Mouse (Mus musculus): ENCODE results near the gene Coa3. TPM values are rescaled to one million over a fixed set of nuclear protein-coding genes. Genes with fewer than 3 reads are reported as not detected.

Coa3 gene
- polyA plus RNA-seq, 1 experiment, result 194 TPM

DNA sequence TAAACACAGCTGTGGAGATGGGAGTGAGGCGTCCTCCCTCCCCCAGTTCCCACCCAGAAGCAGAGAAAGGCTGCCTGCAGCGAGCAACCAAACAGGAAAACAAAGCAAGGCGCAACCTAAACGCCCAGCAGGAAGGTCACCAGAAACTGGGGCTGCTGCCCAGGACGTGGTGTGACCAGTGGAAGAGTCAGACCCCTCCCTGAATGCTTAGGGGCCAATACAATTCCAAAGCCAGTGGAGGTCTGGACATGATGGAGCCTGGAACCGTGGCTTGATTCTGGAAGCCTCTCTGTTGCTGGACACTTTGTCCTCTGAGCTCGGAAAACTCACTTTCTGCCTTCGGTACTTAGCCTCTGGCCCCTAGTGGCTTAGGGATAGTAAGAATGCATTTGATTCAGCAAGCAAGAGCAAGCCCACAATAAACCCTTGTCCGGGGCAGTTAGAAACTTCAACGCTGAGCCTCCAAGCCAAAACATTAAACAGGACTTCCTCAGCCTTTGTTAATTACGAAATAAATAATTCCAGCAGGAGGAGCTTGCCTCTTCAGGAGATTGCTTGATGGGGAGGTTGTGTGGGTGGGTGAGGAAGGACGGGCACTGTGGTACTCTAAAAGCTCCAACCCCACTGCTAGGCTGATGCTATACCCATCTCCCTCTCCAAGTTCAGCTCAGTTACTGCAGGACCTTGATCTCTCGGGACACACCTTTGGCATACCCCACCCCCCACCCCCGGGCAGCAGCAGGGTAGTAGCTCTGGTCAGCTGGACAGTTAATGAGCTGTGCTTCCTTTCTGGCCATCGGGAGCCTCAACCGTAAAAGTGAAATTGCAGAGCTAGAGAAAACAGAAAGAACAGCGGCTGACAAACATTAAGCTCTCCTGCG is 47.7 kb downstream of the Coa3 start:
- Histone ChIP-seq H3K4me1 (ENCODE audit: control insufficient read depth, insufficient read depth, low read length) (peaks cover 4% of the 10 kb centered on the region), H3K4me3 (replicated peaks; ENCODE audit: extremely low read depth, low read depth, low read length) (peak overlapping the region; percentile 40)
- peak; percentile 56 for DNase-seq
- TF ChIP-seq POLR2A (IDR thresholded peaks at IDR 0.05; ENCODE audit: borderline replicate concordance, extremely low read depth, low read depth, low read length), result peak; percentile 74
- TF ChIP-seq CTCF (IDR thresholded peaks at IDR 0.05; ENCODE audit: insufficient read depth, low read length), result no peak
- 5% methylated on average over 18 of the region's 18 CpGs for WGBS

DNA sequence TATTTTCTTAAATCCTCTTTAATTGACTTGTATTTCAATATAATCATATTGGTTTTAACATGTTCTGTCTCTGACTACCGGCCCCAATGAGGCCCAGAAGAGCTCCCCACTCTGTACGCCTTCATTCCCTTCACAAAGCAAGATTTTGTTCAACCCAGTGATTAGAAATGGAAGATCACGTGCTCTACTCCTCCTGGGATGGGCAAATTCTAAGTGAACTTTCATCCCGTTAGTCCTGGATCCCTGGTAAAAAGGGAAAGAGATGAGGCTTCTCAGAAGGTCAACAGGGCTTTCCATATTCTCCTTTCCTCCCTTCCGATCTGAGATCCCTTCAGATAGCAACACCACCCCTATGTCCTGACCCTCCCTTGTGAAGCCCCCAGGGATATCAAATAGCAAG is 48.4 kb downstream of the Coa3 start:
- 24% methylated on average over 5 of the region's 5 CpGs for WGBS
- TF ChIP-seq POLR2A (IDR thresholded peaks at IDR 0.05; ENCODE audit: borderline replicate concordance, extremely low read depth, low read depth, low read length), result no peak
- no peak for TF ChIP-seq CTCF (IDR thresholded peaks at IDR 0.05; ENCODE audit: insufficient read depth, low read length)
- DNase-seq, result no peak
- H3K4me1 ChIP-seq (ENCODE audit: control insufficient read depth, insufficient read depth, low read length), result peaks cover 4% of the 10 kb centered on the region
- peak overlapping the region; percentile 7 for H3K4me3 ChIP-seq (replicated peaks; ENCODE audit: extremely low read depth, low read depth, low read length)

DNA sequence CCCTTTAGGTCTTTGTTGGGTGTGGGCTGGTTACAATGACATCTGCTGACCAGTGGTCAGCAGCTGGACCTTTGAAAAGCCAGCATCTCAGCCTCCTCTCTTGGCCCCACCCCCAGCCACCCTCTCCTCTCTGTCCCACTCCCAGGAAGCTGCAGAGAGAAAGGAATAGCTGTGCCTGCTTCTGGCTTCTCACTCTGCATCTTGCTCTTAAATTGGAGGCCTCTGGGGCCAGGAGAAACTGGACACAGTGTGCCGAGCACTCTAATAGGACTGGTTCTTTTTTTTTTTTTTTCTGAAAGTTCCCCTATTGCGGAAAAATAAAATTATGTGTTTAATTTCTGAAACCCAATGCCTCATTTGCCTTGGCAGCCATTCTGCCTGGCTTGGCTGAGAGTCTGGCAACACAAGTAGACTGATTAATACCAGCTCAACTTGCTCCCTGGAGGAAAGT is 48.8 kb downstream of the Coa3 start:
- no peak overlapping the region for H3K4me3 ChIP-seq (replicated peaks; ENCODE audit: extremely low read depth, low read depth, low read length)
- H3K4me1 ChIP-seq (ENCODE audit: control insufficient read depth, insufficient read depth, low read length), result peaks cover 6% of the 10 kb centered on the region
- TF ChIP-seq POLR2A (IDR thresholded peaks at IDR 0.05; ENCODE audit: borderline replicate concordance, extremely low read depth, low read depth, low read length) (0 out of 2 replicates have a peak, but pooled peaks have one; percentile 19), CTCF (IDR thresholded peaks at IDR 0.05; ENCODE audit: insufficient read depth, low read length) (no peak)
- DNase-seq, result no peak
- 25% methylated on average over 2 of the region's 2 CpGs for WGBS

DNA sequence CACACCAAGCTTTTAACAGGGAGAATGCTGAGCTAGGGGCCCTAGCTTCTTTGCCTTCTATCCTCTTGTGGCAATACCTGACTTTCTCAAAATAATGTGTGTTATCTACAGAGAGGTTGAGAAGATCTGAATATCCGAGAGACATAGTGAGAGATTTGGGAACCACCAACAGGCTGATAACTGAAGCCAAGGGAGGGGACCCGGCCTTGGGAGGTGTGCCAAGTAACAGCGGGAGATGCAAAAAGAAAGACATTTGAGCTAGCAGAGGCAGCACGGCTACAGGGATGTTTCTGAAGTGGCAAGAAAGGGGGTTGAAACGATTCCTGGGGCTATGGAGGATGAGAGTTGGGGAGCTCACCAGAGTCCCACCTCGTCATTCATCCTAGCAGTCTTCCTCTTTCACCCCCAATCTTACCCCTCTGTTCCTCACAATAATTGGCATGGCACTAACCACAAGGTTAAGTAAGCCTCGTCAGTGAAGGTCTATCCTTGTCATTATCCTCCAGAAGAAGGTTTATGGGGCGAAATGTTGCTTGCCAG is 49.5 kb downstream of the Coa3 start:
- 22% methylated on average over 8 of the region's 8 CpGs for WGBS
- H3K4me1 ChIP-seq (ENCODE audit: control insufficient read depth, insufficient read depth, low read length), result peaks cover 7% of the 10 kb centered on the region
- DNase-seq, result no peak
- H3K4me3 ChIP-seq (replicated peaks; ENCODE audit: extremely low read depth, low read depth, low read length), result no peak overlapping the region
- TF ChIP-seq POLR2A (IDR thresholded peaks at IDR 0.05; ENCODE audit: borderline replicate concordance, extremely low read depth, low read depth, low read length) (no peak), CTCF (IDR thresholded peaks at IDR 0.05; ENCODE audit: insufficient read depth, low read length) (no peak)

Other genes with a start within 250 kb of the Coa3 start
- gene Naglu, start 209.1 kb downstream of the Coa3 start, polyA plus RNA-seq (2012; rRNA removed), result 32.2 and 33.5 TPM in 2 replicates
- gene Hsd17b1, start 200.7 kb downstream of the Coa3 start, polyA plus RNA-seq (2012; rRNA removed), result 0.17 and 0.29 TPM in 2 replicates
- 40.2 and 43.9 TPM in 2 replicates for gene Coasy, start 196.5 kb downstream of the Coa3 start, polyA plus RNA-seq (2012; rRNA removed)
- 25.5 and 47.0 TPM in 2 replicates for gene Mlx, start 191.8 kb downstream of the Coa3 start, polyA plus RNA-seq (2012; rRNA removed)
- 1.5 and 2.1 TPM in 2 replicates for gene Psmc3ip, start 183.7 kb downstream of the Coa3 start, polyA plus RNA-seq (2012; rRNA removed)
- 47.6 and 58.8 TPM in 2 replicates for gene Retreg3, start 159.2 kb downstream of the Coa3 start, polyA plus RNA-seq (2012; rRNA removed)
- 10.7 and 14.4 TPM in 2 replicates for gene Tubg1, start 159.2 kb downstream of the Coa3 start, polyA plus RNA-seq (2012; rRNA removed)
- 2.4 and 3.2 TPM in 2 replicates for gene Tubg2, start 123.2 kb downstream of the Coa3 start, polyA plus RNA-seq (2012; rRNA removed)
- 2.6 and 2.7 TPM in 2 replicates for gene Cntnap1, start 108.6 kb downstream of the Coa3 start, polyA plus RNA-seq (2012; rRNA removed)
- 41.2 and 47.4 TPM in 2 replicates for gene Plekhh3, start 107.8 kb downstream of the Coa3 start, polyA plus RNA-seq (2012; rRNA removed)
- 0.45 and 0.62 TPM in 2 replicates for gene Ccr10, start 103.7 kb downstream of the Coa3 start, polyA plus RNA-seq (2012; rRNA removed)
- gene Ezh1, start 52.7 kb downstream of the Coa3 start, polyA plus RNA-seq (2012; rRNA removed), result 38.9 and 50.1 TPM in 2 replicates
- gene Ramp2, start 33.1 kb downstream of the Coa3 start, polyA plus RNA-seq (2012; rRNA removed), result 710 and 828 TPM in 2 replicates
- gene Vps25, start 25.4 kb downstream of the Coa3 start, polyA plus RNA-seq (2012; rRNA removed), result 82.9 and 97.4 TPM in 2 replicates
- 6.5 and 10.4 TPM in 2 replicates for gene Wnk4, start 18.5 kb downstream of the Coa3 start, polyA plus RNA-seq (2012; rRNA removed)
- 0.22 and 0.59 TPM in 2 replicates for gene Cntd1, start 102 bp downstream of the Coa3 start, polyA plus RNA-seq (2012; rRNA removed)
- gene Becn1, start 23.2 kb upstream of the Coa3 start, polyA plus RNA-seq (2012; rRNA removed), result 70.3 and 97.9 TPM in 2 replicates
- 30.6 and 40.4 TPM in 2 replicates for gene Psme3, start 37.1 kb upstream of the Coa3 start, polyA plus RNA-seq (2012; rRNA removed)
- 3.3 and 3.6 TPM in 2 replicates for gene Aoc2, start 45.9 kb upstream of the Coa3 start, polyA plus RNA-seq (2012; rRNA removed)
- gene Aoc3, start 51.5 kb upstream of the Coa3 start, polyA plus RNA-seq (2012; rRNA removed), result 11.5 and 15.3 TPM in 2 replicates
- gene G6pc, start 88.4 kb upstream of the Coa3 start, polyA plus RNA-seq (2012; rRNA removed), result 0.13 TPM in 1 of 2 replicates, not detected in the other
- gene Aarsd1, start 138.5 kb upstream of the Coa3 start, polyA plus RNA-seq (2012; rRNA removed), result 20.5 and 20.9 TPM in 2 replicates
- 0.22 and 0.36 TPM in 2 replicates for gene Gm27029, start 145.7 kb upstream of the Coa3 start, polyA plus RNA-seq (2012; rRNA removed)
- 21.7 and 22.4 TPM in 2 replicates for gene Rundc1, start 146.0 kb upstream of the Coa3 start, polyA plus RNA-seq (2012; rRNA removed)
- 1.7 and 5.3 TPM in 2 replicates for gene Ptges3l, start 146.2 kb upstream of the Coa3 start, polyA plus RNA-seq (2012; rRNA removed)
- gene Rpl27, start 163.2 kb upstream of the Coa3 start, polyA plus RNA-seq (2012; rRNA removed), result 221 and 297 TPM in 2 replicates
- gene Ifi35, start 169.3 kb upstream of the Coa3 start, polyA plus RNA-seq (2012; rRNA removed), result 57.9 and 76.4 TPM in 2 replicates
- gene Rnd2, start 185.9 kb upstream of the Coa3 start, polyA plus RNA-seq (2012; rRNA removed), result 14.8 and 17.7 TPM in 2 replicates
- gene Vat1, start 187.1 kb upstream of the Coa3 start, polyA plus RNA-seq (2012; rRNA removed), result 224 and 235 TPM in 2 replicates